Mouse (Mus musculus) CH12.LX (cell line): ENCODE results near the gene Fiz1. TPM values are rescaled to one million over a fixed set of nuclear protein-coding genes. Genes with fewer than 3 reads are reported as not detected.

Experiments used
- DNase-seq: peaks from one replicate; pipeline ENCODE4 v3.0.0-alpha.2; 2013; ENCODE audit errors: extremely low read depth
- H3K27ac ChIP-seq: 2 replicates; pipeline ENCODE4 v1.5.1; 2012; ENCODE audit warnings: low read depth, mild to moderate bottlenecking, control low read depth, moderate library complexity; ENCODE audit not compliant: insufficient read depth
- H3K27me3 ChIP-seq: replicated peaks from 2 replicates; pipeline ENCODE3; 2012; ENCODE audit warnings: inconsistent platforms
- H3K36me3 ChIP-seq, 2 experiments: replicated peaks in 1 of 2; 2 replicates each; pipeline versions ENCODE3 to v1.6.1; 2012; ENCODE audit warnings: inconsistent platforms in 1 of 2, low read length in 1 of 2, mild to moderate bottlenecking in 1 of 2, mixed read lengths in 1 of 2, moderate library complexity in 1 of 2; ENCODE audit not compliant: control insufficient read depth in 1 of 2, insufficient read depth in 1 of 2
- H3K4me1 ChIP-seq, 2 experiments: 2 replicates each; pipeline ENCODE4 v1.6.1; 2012; ENCODE audit warnings: inconsistent platforms in 1 of 2, moderate library complexity in 1 of 2; ENCODE audit not compliant: insufficient read depth in 2 of 2, control insufficient read depth in 1 of 2
- H3K4me2 ChIP-seq: 2 replicates; pipeline ENCODE4 v1.6.1; 2012; ENCODE audit warnings: low read depth, mild to moderate bottlenecking, control low read depth; ENCODE audit not compliant: poor library complexity, insufficient read depth, severe bottlenecking
- H3K4me3 ChIP-seq, 3 experiments: fragments of 150-350 bp in 1 of 3; sonication (generic) in 1 of 3; replicated peaks in 1 of 3; 2 replicates each; pipeline versions ENCODE3 to v1.5.1; 2011 to 2012; ENCODE audit warnings: low read depth in 2 of 3, low read length in 2 of 3, mild to moderate bottlenecking in 2 of 3, moderate library complexity in 2 of 3, control low read depth in 1 of 3, improper control_type of control experiment in 1 of 3, inconsistent platforms in 1 of 3, mixed read lengths in 1 of 3; ENCODE audit not compliant: poor library complexity in 1 of 3
- H3K79me2 ChIP-seq: replicated peaks from 2 replicates; pipeline ENCODE4 v1.6.1; 2012; ENCODE audit warnings: mild to moderate bottlenecking, moderate library complexity; ENCODE audit not compliant: control insufficient read depth, poor library complexity, insufficient read depth, severe bottlenecking; ENCODE audit errors: extremely low read depth
- H3K9ac ChIP-seq: 2 replicates; pipeline ENCODE4 v1.6.1; 2012; ENCODE audit warnings: low read depth, mild to moderate bottlenecking, control low read depth, moderate library complexity; ENCODE audit not compliant: insufficient read depth
- H3K9me3 ChIP-seq: replicated peaks from 2 replicates; pipeline ENCODE3; 2012; ENCODE audit warnings: low read length, inconsistent platforms, mixed read lengths
- BHLHE40 ChIP-seq: IDR thresholded peaks from 2 replicates; pipeline ENCODE4 v1.6.1; 2011; ENCODE audit warnings: mild to moderate bottlenecking, low read depth, low read length, improper control_type of control experiment
- CHD1 ChIP-seq: IDR thresholded peaks from 2 replicates; pipeline ENCODE4 v1.6.1; 2012; ENCODE audit warnings: low read depth, low read length, improper control_type of control experiment, inconsistent platforms
- CHD2 ChIP-seq: IDR thresholded peaks from 2 replicates; pipeline ENCODE4 v1.6.1; 2011; ENCODE audit warnings: low read length, improper control_type of control experiment
- CTCF ChIP-seq, 2 experiments: IDR thresholded peaks in 1 of 2; conservative IDR thresholded peaks in 1 of 2; 2 replicates each; pipeline ENCODE4 v1.5.1; 2011 to 2012; ENCODE audit warnings: low read depth in 2 of 2, low read length in 2 of 2, improper control_type of control experiment in 1 of 2, inconsistent platforms in 1 of 2, mild to moderate bottlenecking in 1 of 2, moderate library complexity in 1 of 2
- E2F4 ChIP-seq: IDR thresholded peaks from 2 replicates; pipeline ENCODE4 v1.6.1; 2011; ENCODE audit warnings: low read depth, low read length, improper control_type of control experiment; ENCODE audit not compliant: insufficient replicate concordance
- ELF1 ChIP-seq: IDR thresholded peaks from 2 replicates; pipeline ENCODE4 v1.6.1; 2014; ENCODE audit warnings: low read depth, mild to moderate bottlenecking, inconsistent platforms, low read length, improper control_type of control experiment
- ETS1 ChIP-seq: conservative IDR thresholded peaks from 2 replicates; pipeline ENCODE4 v1.6.1; 2012; ENCODE audit warnings: low read depth, mild to moderate bottlenecking, inconsistent platforms, low read length, improper control_type of control experiment, moderate library complexity
- GABPA ChIP-seq: IDR thresholded peaks from 2 replicates; pipeline ENCODE4 v1.6.1; 2012; ENCODE audit warnings: low read depth, low read length, improper control_type of control experiment, inconsistent platforms; ENCODE audit not compliant: insufficient replicate concordance
- HCFC1 ChIP-seq: IDR thresholded peaks from 2 replicates; pipeline ENCODE4 v1.6.1; 2012; ENCODE audit warnings: low read depth, mild to moderate bottlenecking, inconsistent platforms, low read length, improper control_type of control experiment
- IRF4 ChIP-seq: IDR thresholded peaks from 2 replicates; pipeline ENCODE4 v1.6.1; 2014; ENCODE audit warnings: low read depth, mild to moderate bottlenecking, inconsistent platforms, low read length, improper control_type of control experiment
- JUN ChIP-seq: IDR thresholded peaks from 2 replicates; pipeline ENCODE4 v1.6.1; 2011; ENCODE audit warnings: low read depth, mild to moderate bottlenecking, low read length, improper control_type of control experiment, moderate library complexity; ENCODE audit not compliant: insufficient read depth
- JUND ChIP-seq: conservative IDR thresholded peaks from 2 replicates; pipeline ENCODE4 v1.6.1; 2011; ENCODE audit warnings: low read depth, low read length, improper control_type of control experiment
- KAT2A ChIP-seq: IDR thresholded peaks from 2 replicates; pipeline ENCODE4 v1.6.1; 2012; ENCODE audit warnings: low read length, improper control_type of control experiment, inconsistent platforms; ENCODE audit not compliant: insufficient replicate concordance
- MAFK ChIP-seq: IDR thresholded peaks from 2 replicates; pipeline ENCODE4 v1.6.1; 2011; ENCODE audit warnings: low read length, improper control_type of control experiment; ENCODE audit not compliant: insufficient replicate concordance
- MAX ChIP-seq: IDR thresholded peaks from 2 replicates; pipeline ENCODE4 v1.6.1; 2011; ENCODE audit warnings: low read length, improper control_type of control experiment
- MAZ ChIP-seq: IDR thresholded peaks from 2 replicates; pipeline ENCODE4 v1.6.1; 2012; ENCODE audit warnings: low read depth, mild to moderate bottlenecking, inconsistent platforms, low read length, improper control_type of control experiment, moderate library complexity
- MEF2A ChIP-seq: IDR thresholded peaks from 2 replicates; pipeline ENCODE4 v1.6.1; 2014; ENCODE audit warnings: low read depth, mild to moderate bottlenecking, inconsistent platforms, low read length, improper control_type of control experiment, borderline replicate concordance
- MXI1 ChIP-seq: IDR thresholded peaks from 2 replicates; pipeline ENCODE4 v1.6.1; 2011; ENCODE audit warnings: mild to moderate bottlenecking, low read depth, low read length, improper control_type of control experiment
- MYC ChIP-seq: IDR thresholded peaks from 2 replicates; pipeline ENCODE4 v1.6.1; 2011; ENCODE audit warnings: low read depth, mild to moderate bottlenecking, improper control_type of control experiment, low read length
- NELFE ChIP-seq: IDR thresholded peaks from 2 replicates; pipeline ENCODE4 v1.6.1; 2011; ENCODE audit warnings: low read depth, low read length, improper control_type of control experiment
- NRF1 ChIP-seq: IDR thresholded peaks from 2 replicates; pipeline ENCODE4 v1.6.1; 2014; ENCODE audit warnings: low read depth, mild to moderate bottlenecking, inconsistent platforms, low read length, improper control_type of control experiment, moderate library complexity
- PAX5 ChIP-seq: IDR thresholded peaks from 2 replicates; pipeline ENCODE4 v1.6.1; 2012; ENCODE audit warnings: low read length, inconsistent platforms, mixed read lengths
- POLR2A ChIP-seq: IDR thresholded peaks from 2 replicates; pipeline ENCODE4 v1.6.1; 2011; ENCODE audit warnings: low read depth, mild to moderate bottlenecking, improper control_type of control experiment, low read length
- POLR2AphosphoS2 ChIP-seq: IDR thresholded peaks from 2 replicates; pipeline ENCODE4 v1.6.1; 2011; ENCODE audit warnings: low read depth, low read length, improper control_type of control experiment
- RAD21 ChIP-seq: IDR thresholded peaks from 2 replicates; pipeline ENCODE4 v1.6.1; 2011; ENCODE audit warnings: low read depth, mild to moderate bottlenecking, low read length, improper control_type of control experiment, moderate library complexity
- RCOR1 ChIP-seq: conservative IDR thresholded peaks from 2 replicates; pipeline ENCODE4 v1.6.1; 2012; ENCODE audit warnings: low read depth, mild to moderate bottlenecking, inconsistent platforms, low read length, improper control_type of control experiment
- SIN3A ChIP-seq: IDR thresholded peaks from 2 replicates; pipeline ENCODE4 v1.6.1; 2012; ENCODE audit warnings: low read length, improper control_type of control experiment, inconsistent platforms
- SMC3 ChIP-seq: IDR thresholded peaks from 2 replicates; pipeline ENCODE4 v1.6.1; 2011; ENCODE audit warnings: low read depth, low read length, improper control_type of control experiment
- TBP ChIP-seq: conservative IDR thresholded peaks from 2 replicates; pipeline ENCODE4 v1.6.1; 2011; ENCODE audit warnings: low read depth, low read length, improper control_type of control experiment
- TCF12 ChIP-seq: IDR thresholded peaks from 2 replicates; pipeline ENCODE4 v1.6.1; 2014; ENCODE audit warnings: low read depth, mild to moderate bottlenecking, inconsistent platforms, low read length, improper control_type of control experiment
- USF2 ChIP-seq: conservative IDR thresholded peaks from 2 replicates; pipeline ENCODE4 v1.6.1; 2011; ENCODE audit warnings: low read depth, low read length, improper control_type of control experiment
- ZC3H11A ChIP-seq: IDR thresholded peaks from 2 replicates; pipeline ENCODE4 v1.6.1; 2012; ENCODE audit warnings: low read depth, mild to moderate bottlenecking, inconsistent platforms, low read length, improper control_type of control experiment
- ZKSCAN1 ChIP-seq: IDR thresholded peaks from 2 replicates; pipeline ENCODE4 v1.6.1; 2012; ENCODE audit warnings: low read depth, inconsistent platforms, low read length, improper control_type of control experiment, borderline replicate concordance
- ZMIZ1 ChIP-seq: IDR thresholded peaks from 2 replicates; pipeline ENCODE4 v1.6.1; 2012; ENCODE audit warnings: low read depth, mild to moderate bottlenecking, inconsistent platforms, low read length, improper control_type of control experiment
- ZNF384 ChIP-seq: IDR thresholded peaks from 2 replicates; pipeline ENCODE4 v1.6.1; 2012; ENCODE audit warnings: low read depth, low read length, improper control_type of control experiment, inconsistent platforms
- dilution Hi-C: fragments of 300-500 bp; cut with MboI; formaldehyde crosslinking; loops from 2 replicates; pipeline ENCODE4 v1.14.3; 2020; ENCODE audit warnings: low sequenced_read_pairs; ENCODE audit not compliant: extremely low pct_unique_long_range_greater_than_20kb, extremely low pct_ligation_motif_present
- in situ Hi-C: fragments of 300-500 bp; cut with MboI; formaldehyde crosslinking; loops from 3 replicates; pipeline ENCODE4 v1.14.3; 2019; ENCODE audit warnings: low sequenced_read_pairs, low pct_ligation_motif_present, low pct_unique_long_range_greater_than_20kb, mixed read lengths
- polyA plus RNA-seq: library from polyadenylated mRNA; unstranded; fragments of >175 nt; gene quantifications from 2 replicates; pipeline ENCODE4 v1.2.1, GENCODE M21; 2012; ENCODE audit warnings: low read depth; ENCODE audit not compliant: insufficient read length
- total RNA-seq, 2 experiments: library from RNA; depleted of rRNA; stranded (reverse); fragments of 300-350 nt in 1 of 2; fragments of >200 nt in 1 of 2; gene quantifications; 2 replicates each; pipeline ENCODE4 v1.2.3; 2012 to 2014

The Fiz1 gene
- total and polyA plus RNA-seq, 3 experiments = 18.4 to 40.8 (median 24.3) TPM

GRCm38 (mm10) chr7:5015118-5016001, 863 bp upstream of the Fiz1 start, which contains the start of gene Gm44973:
TSS of gene Gm44973 (plus strand) at chr7:5015496.
- H3K9ac ChIP-seq = peak within 1 kb of the TSS; percentile 97
- dilution Hi-C loops (no loop called here), in situ Hi-C loops (no loop called here)
- peaks cover 6% of the 10 kb centered on the region for H3K9me3 ChIP-seq
- peak within 1 kb of the TSS; percentile 74 for H3K4me2 ChIP-seq
- no peaks in the 10 kb centered on the region for H3K27me3 ChIP-seq
- TF ChIP-seq NELFE = peak; percentile 40; the same call in 1 of the 2 replicates
- TF ChIP-seq KAT2A = 0 out of 2 replicates have a peak, but pooled peaks have one; percentile 2
- TF ChIP-seq SIN3A = peak; percentile 54; the same call in 1 of the 2 replicates
- peak; percentile 68; the same call in 1 of the 2 replicates for TF ChIP-seq POLR2A
- TF ChIP-seq ZMIZ1 = no peak
- TF ChIP-seq CHD2 = 0 out of 2 replicates have a peak, but pooled peaks have one; percentile 55
- no peak for TF ChIP-seq ZKSCAN1
- no peak for TF ChIP-seq ZNF384
- TF ChIP-seq CTCF (conservative IDR thresholded peaks at IDR 0.05 in 1 of 2, IDR thresholded peaks at IDR 0.05 in 1 of 2; ENCODE audit: low read depth in 2 of 2, low read length in 2 of 2) = no peak
- TF ChIP-seq TBP = no peak
- TF ChIP-seq RCOR1 = no peak
- 0 out of 2 replicates have a peak, but pooled peaks have one; percentile 16 for TF ChIP-seq IRF4
- TF ChIP-seq USF2 = no peak
- peak; percentile 19; the same call in 1 of the 2 replicates for TF ChIP-seq TCF12
- TF ChIP-seq HCFC1 = no peak
- TF ChIP-seq BHLHE40 = peak; percentile 93
- no peak for TF ChIP-seq MAFK
- TF ChIP-seq ZC3H11A = no peak
- no peak for TF ChIP-seq POLR2AphosphoS2
- TF ChIP-seq JUND = no peak
- TF ChIP-seq MYC = 0 out of 2 replicates have a peak, but pooled peaks have one; percentile 46
- TF ChIP-seq E2F4 = peak; percentile 58; the same call in 1 of the 2 replicates
- TF ChIP-seq MXI1 = peak; percentile 66
- peak; percentile 54 for TF ChIP-seq ELF1
- TF ChIP-seq MAX = peak; percentile 65
- no peak for TF ChIP-seq GABPA
- TF ChIP-seq PAX5 = no peak
- TF ChIP-seq ETS1 = no peak
- no peak for TF ChIP-seq RAD21
- TF ChIP-seq MEF2A = no peak; the same call in 1 of the 2 replicates
- peak; percentile 91 for TF ChIP-seq MAZ
- TF ChIP-seq NRF1 = peak; percentile 65
- TF ChIP-seq CHD1 = no peak
- TF ChIP-seq SMC3 = no peak
- no peak for TF ChIP-seq JUN
- peak within 1 kb of the TSS; percentile 75 to 81 (median 78) for H3K4me3 ChIP-seq
- peak within 1 kb of the TSS; percentile 90 for H3K27ac ChIP-seq
- peaks cover 4 to 37% of the 10 kb centered on the region in 2 experiments for H3K4me1 ChIP-seq
- H3K36me3 ChIP-seq = peaks cover 28 to 39% of the 10 kb centered on the region in 2 experiments
- peaks cover 6% of the 10 kb centered on the region; the same call in 1 of the 2 replicates for H3K79me2 ChIP-seq
- DNase-seq = peak; percentile 94
